Mouse (Mus musculus) gastrocnemius, postnatal 4 days (tissue): ENCODE data around the gene Ptprf. TPM values are rescaled to one million over a fixed set of nuclear protein-coding genes. Genes with fewer than 3 reads are reported as not detected.

ENCODE experiments used
- DNase-seq, 2 experiments: peaks; one replicate each; pipeline ENCODE4 v3.0.0; 2021 to 2022; ENCODE audit warnings: low spot score in 2 of 2, mixed read lengths in 2 of 2
- long read RNA-seq, 2 experiments: library from polyadenylated mRNA; stranded (forward); transcript quantifications; one replicate each; pipeline ENCODE4 v2.0.0; 2021
- total RNA-seq, 2 experiments: library from RNA; stranded (reverse); gene quantifications; 2 replicates each; pipeline ENCODE4 v1.2.3; 2021

The Ptprf gene
- 10 to 100 TPM; 28.9 to 30.0 TPM for total RNA-seq
- long read RNA-seq, experiment 1, partial matches to known transcripts = 14 of 17 reads
- long read RNA-seq, experiment 1, other reads (novel, unspliced or antisense) = 3 of 17 reads
- long read RNA-seq, experiment 2, full-length matches to known transcripts = 2 of 18 reads
- long read RNA-seq, experiment 2, partial matches to known transcripts = 9 of 18 reads
- long read RNA-seq, experiment 2, other reads (novel, unspliced or antisense) = 7 of 18 reads

- DNase-seq = peak; percentile 61 to 79
Measured at GRCm38 (mm10) chr4:118291231-118291630, at the start of gene Ptprf. Gene Ptprf (minus strand): TSS chr4:118291405.

GRCm38 (mm10) chr4:118336658-118337057, 45.5 kb upstream of the Ptprf start:
- DNase-seq = peak in 1 of 2 experiments; percentile 62

- no peak for DNase-seq
Measured at GRCm38 (mm10) chr4:118335991-118336390, 44.8 kb upstream of the Ptprf start.

- no peak for DNase-seq
Measured at GRCm38 (mm10) chr4:118331777-118332176, 40.6 kb upstream of the Ptprf start.

- DNase-seq = no peak
Measured at GRCm38 (mm10) chr4:118326476-118326875, 35.3 kb upstream of the Ptprf start.

- no peak for DNase-seq
Measured at GRCm38 (mm10) chr4:118320636-118321035, 29.4 kb upstream of the Ptprf start.

GRCm38 (mm10) chr4:118319706-118320344, 28.6 kb upstream of the Ptprf start:
- no peak for DNase-seq

GRCm38 (mm10) chr4:118316662-118317061, 25.5 kb upstream of the Ptprf start:
- no peak for DNase-seq

GRCm38 (mm10) chr4:118315286-118315685, 24.1 kb upstream of the Ptprf start:
- DNase-seq = no peak

GRCm38 (mm10) chr4:118310461-118310860, 19.3 kb upstream of the Ptprf start:
- DNase-seq = no peak

- no peak for DNase-seq
Measured at GRCm38 (mm10) chr4:118307533-118308263, 16.5 kb upstream of the Ptprf start.

- peak in 1 of 2 experiments; percentile 72 for DNase-seq
Measured at GRCm38 (mm10) chr4:118306113-118306696, 15.0 kb upstream of the Ptprf start.

- no peak for DNase-seq
Measured at GRCm38 (mm10) chr4:118304984-118305383, 13.8 kb upstream of the Ptprf start.

GRCm38 (mm10) chr4:118297844-118298243, 6.6 kb upstream of the Ptprf start:
- no peak for DNase-seq

- no peak for DNase-seq
Measured at GRCm38 (mm10) chr4:118295651-118296561, 4.7 kb upstream of the Ptprf start.

- no peak for DNase-seq
Measured at GRCm38 (mm10) chr4:118294811-118295210, 3.6 kb upstream of the Ptprf start.

GRCm38 (mm10) chr4:118292741-118293306, 1.6 kb upstream of the Ptprf start:
- DNase-seq = peak; percentile 70 to 80

GRCm38 (mm10) chr4:118290416-118291030, 682 bp downstream of the Ptprf start:
- DNase-seq = peak; percentile 36 to 54

GRCm38 (mm10) chr4:118289960-118290415, 1.2 kb downstream of the Ptprf start:
- no peak for DNase-seq

- DNase-seq = no peak
Measured at GRCm38 (mm10) chr4:118289266-118289665, 1.9 kb downstream of the Ptprf start.
